Mouse (Mus musculus): Measurements from ENCODE around the gene Park7. TPM values are rescaled to one million over a fixed set of nuclear protein-coding genes. Genes with fewer than 3 reads are reported as not detected.
A peak's percentile ranks its signal among the peaks of the same experiment; 100 is the strongest.
"Not testable (repeated sequence)": the region's sequence is repeated elsewhere in the genome, so short reads cannot be mapped to it uniquely, and the experiment has no call there.

Gene Park7
- total and polyA plus RNA-seq, 3 experiments: 438 to 480 TPM; not detected in 1

GRCm38 (mm10) chr4:150875393-150875792 is 38.8 kb downstream of the Park7 start:
- Histone ChIP-seq H3K27me3 (ENCODE audit: control insufficient read depth in 1 of 2, insufficient read depth in 2 of 2, low read length in 2 of 2) (no peaks in the 10 kb centered on the region), H3K9ac (ENCODE audit: control insufficient read depth, low read depth, low read length, poor library complexity, severe bottlenecking) (no peak overlapping the region), H3K36me3 (ENCODE audit: control insufficient read depth in 1 of 2, insufficient read depth in 2 of 2, low read length in 2 of 2) (peaks cover 0 to 4% of the 10 kb centered on the region in 2 experiments; a peak in 1 of 4 replicates), H3K4me3 (ENCODE audit: control insufficient read depth in 1 of 2, insufficient read depth in 1 of 2, low read depth in 2 of 2, low read length in 2 of 2) (no peak overlapping the region), H3K9me3 (replicated peaks; ENCODE audit: insufficient read depth, low read length) (no peaks in the 10 kb centered on the region), H3K4me1 (ENCODE audit: control insufficient read depth in 1 of 2, insufficient read depth in 2 of 2, low read length in 2 of 2) (peaks cover 3 to 6% of the 10 kb centered on the region in 2 experiments; a peak in 2 of 4 replicates), H3K79me2 (ENCODE audit: control insufficient read depth, insufficient read depth, low read length, poor library complexity) (no peaks in the 10 kb centered on the region), H3K27ac (ENCODE audit: control insufficient read depth, low read depth, low read length) (no peak overlapping the region)
- DNase-seq (ENCODE audit: low read depth, low spot score): no peak
- TF ChIP-seq RCOR1 (IDR thresholded peaks at IDR 0.05; ENCODE audit: low read depth, low read length) (no peak), SIN3A (IDR thresholded peaks at IDR 0.05; ENCODE audit: low read length) (no peak), MXI1 (IDR thresholded peaks at IDR 0.05; ENCODE audit: low read depth, low read length) (no peak), POLR2AphosphoS5 (IDR thresholded peaks at IDR 0.05; ENCODE audit: borderline replicate concordance, low read depth, low read length) (no peak), MYC (IDR thresholded peaks at IDR 0.05; ENCODE audit: low read depth, low read length) (no peak), ZMIZ1 (IDR thresholded peaks at IDR 0.05; ENCODE audit: low read depth, low read length) (no peak), ZNF384 (IDR thresholded peaks at IDR 0.05; ENCODE audit: low read depth, low read length) (peak; percentile 47; the same call in 1 of the 2 replicates)

DNA sequence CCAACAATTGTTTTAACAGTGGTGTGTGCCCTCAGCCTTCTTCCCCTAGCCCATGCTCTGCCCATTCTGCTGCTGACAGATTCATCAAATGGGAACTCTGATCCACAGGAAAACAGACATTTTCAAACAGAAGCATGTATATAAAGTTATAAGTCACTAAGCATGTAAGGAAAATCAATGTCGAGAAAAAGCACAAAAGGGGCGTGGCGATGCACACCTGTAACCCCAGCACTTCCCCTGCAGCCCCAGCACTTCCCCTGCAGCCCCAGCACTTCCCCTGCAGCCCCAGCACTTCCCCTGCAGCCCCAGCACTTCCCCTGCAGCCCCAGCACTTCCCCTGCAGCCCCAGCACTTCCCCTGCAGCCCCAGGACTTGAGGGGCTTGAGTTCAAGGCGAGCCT is 39.8 kb downstream of the Park7 start:
- H3K27me3 ChIP-seq (ENCODE audit: control insufficient read depth in 1 of 2, insufficient read depth in 2 of 2, low read length in 2 of 2); H3K4me3 ChIP-seq (ENCODE audit: control insufficient read depth in 1 of 2, insufficient read depth in 1 of 2, low read depth in 2 of 2, low read length in 2 of 2); H3K36me3 ChIP-seq (ENCODE audit: control insufficient read depth in 1 of 2, insufficient read depth in 2 of 2, low read length in 2 of 2); H3K4me1 ChIP-seq (ENCODE audit: control insufficient read depth in 1 of 2, insufficient read depth in 2 of 2, low read length in 2 of 2); H3K27ac ChIP-seq (ENCODE audit: control insufficient read depth, low read depth, low read length); H3K9ac ChIP-seq (ENCODE audit: control insufficient read depth, low read depth, low read length, poor library complexity, severe bottlenecking); H3K9me3 ChIP-seq (replicated peaks; ENCODE audit: insufficient read depth, low read length); DNase-seq (ENCODE audit: low read depth, low spot score); H3K79me2 ChIP-seq (ENCODE audit: control insufficient read depth, insufficient read depth, low read length, poor library complexity): not testable (repeated sequence)

DNA sequence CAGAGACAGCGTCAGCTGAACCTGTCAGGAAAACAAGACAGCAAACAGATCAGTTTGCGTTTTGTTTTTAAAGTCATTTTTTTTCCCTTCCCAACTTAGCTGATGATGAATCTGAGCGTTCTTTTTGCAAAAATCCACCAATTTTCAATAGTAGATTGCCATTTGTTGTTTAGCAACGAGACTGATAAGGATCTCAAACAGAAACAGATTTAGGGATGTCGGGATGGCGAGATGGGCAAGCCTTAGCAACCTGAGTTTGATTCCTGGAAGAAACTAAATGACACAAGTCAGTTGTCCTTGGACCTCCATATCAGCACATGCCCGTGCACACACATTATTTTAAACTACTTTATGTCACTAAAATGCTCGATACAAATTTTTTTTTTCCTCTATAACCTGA is 41.6 kb downstream of the Park7 start:
- Histone ChIP-seq H3K9ac (ENCODE audit: control insufficient read depth, low read depth, low read length, poor library complexity, severe bottlenecking) (no peak overlapping the region), H3K4me3 (ENCODE audit: control insufficient read depth in 1 of 2, insufficient read depth in 1 of 2, low read depth in 2 of 2, low read length in 2 of 2) (no peak overlapping the region), H3K79me2 (ENCODE audit: control insufficient read depth, insufficient read depth, low read length, poor library complexity) (no peaks in the 10 kb centered on the region), H3K27me3 (ENCODE audit: control insufficient read depth in 1 of 2, insufficient read depth in 2 of 2, low read length in 2 of 2) (no peaks in the 10 kb centered on the region), H3K27ac (ENCODE audit: control insufficient read depth, low read depth, low read length) (no peak overlapping the region), H3K36me3 (ENCODE audit: control insufficient read depth in 1 of 2, insufficient read depth in 2 of 2, low read length in 2 of 2) (peaks cover 0 to 4% of the 10 kb centered on the region in 2 experiments; a peak in 1 of 4 replicates), H3K9me3 (replicated peaks; ENCODE audit: insufficient read depth, low read length) (no peaks in the 10 kb centered on the region), H3K4me1 (ENCODE audit: control insufficient read depth in 1 of 2, insufficient read depth in 2 of 2, low read length in 2 of 2) (peaks cover 3 to 6% of the 10 kb centered on the region in 2 experiments; a peak in 2 of 4 replicates)
- TF ChIP-seq GATA1 (IDR thresholded peaks at IDR 0.05; ENCODE audit: low read depth, low read length) (no peak), CTCF (IDR thresholded peaks at IDR 0.05 in 2 of 3, conservative IDR thresholded peaks at IDR 0.05 in 1 of 3; ENCODE audit: control insufficient read depth in 1 of 3, insufficient read depth in 1 of 3, low read depth in 2 of 3, low read length in 3 of 3, poor library complexity in 1 of 3, severe bottlenecking in 1 of 3) (no peak), UBTF (IDR thresholded peaks at IDR 0.05; ENCODE audit: borderline replicate concordance, insufficient read depth, low read depth, low read length) (no peak), POLR2AphosphoS5 (IDR thresholded peaks at IDR 0.05; ENCODE audit: borderline replicate concordance, low read depth, low read length) (no peak), USF1 (IDR thresholded peaks at IDR 0.05; ENCODE audit: low read depth, low read length) (no peak), MAX (IDR thresholded peaks at IDR 0.05; ENCODE audit: low read length) (no peak), KAT2A (conservative IDR thresholded peaks at IDR 0.05; ENCODE audit: low read depth, low read length) (no peak), POLR2AphosphoS2 (IDR thresholded peaks at IDR 0.05; ENCODE audit: low read length) (no peak), NRF1 (IDR thresholded peaks at IDR 0.05; ENCODE audit: insufficient read depth, low read depth, low read length, poor library complexity, severe bottlenecking) (no peak), POLR2A (IDR thresholded peaks at IDR 0.05; ENCODE audit: control insufficient read depth in 1 of 2, insufficient read depth in 1 of 2, low read depth in 1 of 2, low read length in 2 of 2, poor library complexity in 1 of 2) (no peak), TCF12 (IDR thresholded peaks at IDR 0.05; ENCODE audit: low read depth, low read length) (no peak), MYB (IDR thresholded peaks at IDR 0.05; ENCODE audit: low read depth, low read length) (no peak), RCOR1 (IDR thresholded peaks at IDR 0.05; ENCODE audit: low read depth, low read length) (no peak), MXI1 (IDR thresholded peaks at IDR 0.05; ENCODE audit: low read depth, low read length) (no peak), GABPA (IDR thresholded peaks at IDR 0.05; ENCODE audit: low read depth, low read length) (no peak), ZC3H11A (IDR thresholded peaks at IDR 0.05; ENCODE audit: low read depth, low read length) (no peak), TAL1 (IDR thresholded peaks at IDR 0.05; ENCODE audit: low read length) (no peak), ZMIZ1 (IDR thresholded peaks at IDR 0.05; ENCODE audit: low read depth, low read length) (no peak)
- no peak for DNase-seq (ENCODE audit: low read depth, low spot score)
